Mouse (Mus musculus) CH12.LX (cell line): Measurements from ENCODE around the gene Gm43064. TPM values are rescaled to one million over a fixed set of nuclear protein-coding genes. Genes with fewer than 3 reads are reported as not detected.

ENCODE experiments used
- DNase-seq: peaks from one replicate; pipeline ENCODE4 v3.0.0-alpha.2; 2013; ENCODE audit errors: extremely low read depth
- H3K27ac ChIP-seq: 2 replicates; pipeline ENCODE4 v1.5.1; 2012; ENCODE audit warnings: low read depth, mild to moderate bottlenecking, control low read depth, moderate library complexity; ENCODE audit not compliant: insufficient read depth
- H3K27me3 ChIP-seq: replicated peaks from 2 replicates; pipeline ENCODE3; 2012; ENCODE audit warnings: inconsistent platforms
- H3K36me3 ChIP-seq, 2 experiments: replicated peaks in 1 of 2; 2 replicates each; pipeline versions ENCODE3 to v1.6.1; 2012; ENCODE audit warnings: inconsistent platforms in 1 of 2, low read length in 1 of 2, mild to moderate bottlenecking in 1 of 2, mixed read lengths in 1 of 2, moderate library complexity in 1 of 2; ENCODE audit not compliant: control insufficient read depth in 1 of 2, insufficient read depth in 1 of 2
- H3K4me1 ChIP-seq, 2 experiments: 2 replicates each; pipeline ENCODE4 v1.6.1; 2012; ENCODE audit warnings: inconsistent platforms in 1 of 2, moderate library complexity in 1 of 2; ENCODE audit not compliant: insufficient read depth in 2 of 2, control insufficient read depth in 1 of 2
- H3K4me2 ChIP-seq: 2 replicates; pipeline ENCODE4 v1.6.1; 2012; ENCODE audit warnings: low read depth, mild to moderate bottlenecking, control low read depth; ENCODE audit not compliant: poor library complexity, insufficient read depth, severe bottlenecking
- H3K4me3 ChIP-seq, 3 experiments: fragments of 150-350 bp in 1 of 3; sonication (generic) in 1 of 3; replicated peaks in 1 of 3; 2 replicates each; pipeline versions ENCODE3 to v1.5.1; 2011 to 2012; ENCODE audit warnings: low read depth in 2 of 3, low read length in 2 of 3, mild to moderate bottlenecking in 2 of 3, moderate library complexity in 2 of 3, control low read depth in 1 of 3, improper control_type of control experiment in 1 of 3, inconsistent platforms in 1 of 3, mixed read lengths in 1 of 3; ENCODE audit not compliant: poor library complexity in 1 of 3
- H3K79me2 ChIP-seq: replicated peaks from 2 replicates; pipeline ENCODE4 v1.6.1; 2012; ENCODE audit warnings: mild to moderate bottlenecking, moderate library complexity; ENCODE audit not compliant: control insufficient read depth, poor library complexity, insufficient read depth, severe bottlenecking; ENCODE audit errors: extremely low read depth
- H3K9ac ChIP-seq: 2 replicates; pipeline ENCODE4 v1.6.1; 2012; ENCODE audit warnings: low read depth, mild to moderate bottlenecking, control low read depth, moderate library complexity; ENCODE audit not compliant: insufficient read depth
- H3K9me3 ChIP-seq: replicated peaks from 2 replicates; pipeline ENCODE3; 2012; ENCODE audit warnings: low read length, inconsistent platforms, mixed read lengths
- CHD1 ChIP-seq: IDR thresholded peaks from 2 replicates; pipeline ENCODE4 v1.6.1; 2012; ENCODE audit warnings: low read depth, low read length, improper control_type of control experiment, inconsistent platforms
- CHD2 ChIP-seq: IDR thresholded peaks from 2 replicates; pipeline ENCODE4 v1.6.1; 2011; ENCODE audit warnings: low read length, improper control_type of control experiment
- CTCF ChIP-seq, 2 experiments: IDR thresholded peaks in 1 of 2; conservative IDR thresholded peaks in 1 of 2; 2 replicates each; pipeline ENCODE4 v1.5.1; 2011 to 2012; ENCODE audit warnings: low read depth in 2 of 2, low read length in 2 of 2, improper control_type of control experiment in 1 of 2, inconsistent platforms in 1 of 2, mild to moderate bottlenecking in 1 of 2, moderate library complexity in 1 of 2
- E2F4 ChIP-seq: IDR thresholded peaks from 2 replicates; pipeline ENCODE4 v1.6.1; 2011; ENCODE audit warnings: low read depth, low read length, improper control_type of control experiment; ENCODE audit not compliant: insufficient replicate concordance
- ELF1 ChIP-seq: IDR thresholded peaks from 2 replicates; pipeline ENCODE4 v1.6.1; 2014; ENCODE audit warnings: low read depth, mild to moderate bottlenecking, inconsistent platforms, low read length, improper control_type of control experiment
- EP300 ChIP-seq: IDR thresholded peaks from 2 replicates; pipeline ENCODE4 v1.6.1; 2011; ENCODE audit warnings: low read length, improper control_type of control experiment
- GABPA ChIP-seq: IDR thresholded peaks from 2 replicates; pipeline ENCODE4 v1.6.1; 2012; ENCODE audit warnings: low read depth, low read length, improper control_type of control experiment, inconsistent platforms; ENCODE audit not compliant: insufficient replicate concordance
- HCFC1 ChIP-seq: IDR thresholded peaks from 2 replicates; pipeline ENCODE4 v1.6.1; 2012; ENCODE audit warnings: low read depth, mild to moderate bottlenecking, inconsistent platforms, low read length, improper control_type of control experiment
- IRF4 ChIP-seq: IDR thresholded peaks from 2 replicates; pipeline ENCODE4 v1.6.1; 2014; ENCODE audit warnings: low read depth, mild to moderate bottlenecking, inconsistent platforms, low read length, improper control_type of control experiment
- JUN ChIP-seq: IDR thresholded peaks from 2 replicates; pipeline ENCODE4 v1.6.1; 2011; ENCODE audit warnings: low read depth, mild to moderate bottlenecking, low read length, improper control_type of control experiment, moderate library complexity; ENCODE audit not compliant: insufficient read depth
- JUND ChIP-seq: conservative IDR thresholded peaks from 2 replicates; pipeline ENCODE4 v1.6.1; 2011; ENCODE audit warnings: low read depth, low read length, improper control_type of control experiment
- KAT2A ChIP-seq: IDR thresholded peaks from 2 replicates; pipeline ENCODE4 v1.6.1; 2012; ENCODE audit warnings: low read length, improper control_type of control experiment, inconsistent platforms; ENCODE audit not compliant: insufficient replicate concordance
- MAFK ChIP-seq: IDR thresholded peaks from 2 replicates; pipeline ENCODE4 v1.6.1; 2011; ENCODE audit warnings: low read length, improper control_type of control experiment; ENCODE audit not compliant: insufficient replicate concordance
- MAX ChIP-seq: IDR thresholded peaks from 2 replicates; pipeline ENCODE4 v1.6.1; 2011; ENCODE audit warnings: low read length, improper control_type of control experiment
- MAZ ChIP-seq: IDR thresholded peaks from 2 replicates; pipeline ENCODE4 v1.6.1; 2012; ENCODE audit warnings: low read depth, mild to moderate bottlenecking, inconsistent platforms, low read length, improper control_type of control experiment, moderate library complexity
- MEF2A ChIP-seq: IDR thresholded peaks from 2 replicates; pipeline ENCODE4 v1.6.1; 2014; ENCODE audit warnings: low read depth, mild to moderate bottlenecking, inconsistent platforms, low read length, improper control_type of control experiment, borderline replicate concordance
- MYC ChIP-seq: IDR thresholded peaks from 2 replicates; pipeline ENCODE4 v1.6.1; 2011; ENCODE audit warnings: low read depth, mild to moderate bottlenecking, improper control_type of control experiment, low read length
- NRF1 ChIP-seq: IDR thresholded peaks from 2 replicates; pipeline ENCODE4 v1.6.1; 2014; ENCODE audit warnings: low read depth, mild to moderate bottlenecking, inconsistent platforms, low read length, improper control_type of control experiment, moderate library complexity
- PAX5 ChIP-seq: IDR thresholded peaks from 2 replicates; pipeline ENCODE4 v1.6.1; 2012; ENCODE audit warnings: low read length, inconsistent platforms, mixed read lengths
- RAD21 ChIP-seq: IDR thresholded peaks from 2 replicates; pipeline ENCODE4 v1.6.1; 2011; ENCODE audit warnings: low read depth, mild to moderate bottlenecking, low read length, improper control_type of control experiment, moderate library complexity
- RCOR1 ChIP-seq: conservative IDR thresholded peaks from 2 replicates; pipeline ENCODE4 v1.6.1; 2012; ENCODE audit warnings: low read depth, mild to moderate bottlenecking, inconsistent platforms, low read length, improper control_type of control experiment
- SMC3 ChIP-seq: IDR thresholded peaks from 2 replicates; pipeline ENCODE4 v1.6.1; 2011; ENCODE audit warnings: low read depth, low read length, improper control_type of control experiment
- TBP ChIP-seq: conservative IDR thresholded peaks from 2 replicates; pipeline ENCODE4 v1.6.1; 2011; ENCODE audit warnings: low read depth, low read length, improper control_type of control experiment
- TCF12 ChIP-seq: IDR thresholded peaks from 2 replicates; pipeline ENCODE4 v1.6.1; 2014; ENCODE audit warnings: low read depth, mild to moderate bottlenecking, inconsistent platforms, low read length, improper control_type of control experiment
- USF2 ChIP-seq: conservative IDR thresholded peaks from 2 replicates; pipeline ENCODE4 v1.6.1; 2011; ENCODE audit warnings: low read depth, low read length, improper control_type of control experiment
- ZC3H11A ChIP-seq: IDR thresholded peaks from 2 replicates; pipeline ENCODE4 v1.6.1; 2012; ENCODE audit warnings: low read depth, mild to moderate bottlenecking, inconsistent platforms, low read length, improper control_type of control experiment
- ZKSCAN1 ChIP-seq: IDR thresholded peaks from 2 replicates; pipeline ENCODE4 v1.6.1; 2012; ENCODE audit warnings: low read depth, inconsistent platforms, low read length, improper control_type of control experiment, borderline replicate concordance
- ZMIZ1 ChIP-seq: IDR thresholded peaks from 2 replicates; pipeline ENCODE4 v1.6.1; 2012; ENCODE audit warnings: low read depth, mild to moderate bottlenecking, inconsistent platforms, low read length, improper control_type of control experiment
- ZNF384 ChIP-seq: IDR thresholded peaks from 2 replicates; pipeline ENCODE4 v1.6.1; 2012; ENCODE audit warnings: low read depth, low read length, improper control_type of control experiment, inconsistent platforms
- dilution Hi-C: fragments of 300-500 bp; cut with MboI; formaldehyde crosslinking; loops from 2 replicates; pipeline ENCODE4 v1.14.3; 2020; ENCODE audit warnings: low sequenced_read_pairs; ENCODE audit not compliant: extremely low pct_unique_long_range_greater_than_20kb, extremely low pct_ligation_motif_present
- in situ Hi-C: fragments of 300-500 bp; cut with MboI; formaldehyde crosslinking; loops from 3 replicates; pipeline ENCODE4 v1.14.3; 2019; ENCODE audit warnings: low sequenced_read_pairs, low pct_ligation_motif_present, low pct_unique_long_range_greater_than_20kb, mixed read lengths
- polyA plus RNA-seq: library from polyadenylated mRNA; unstranded; fragments of >175 nt; gene quantifications from 2 replicates; pipeline ENCODE4 v1.2.1, GENCODE M21; 2012; ENCODE audit warnings: low read depth; ENCODE audit not compliant: insufficient read length
- total RNA-seq, 2 experiments: library from RNA; depleted of rRNA; stranded (reverse); fragments of 300-350 nt in 1 of 2; fragments of >200 nt in 1 of 2; gene quantifications; 2 replicates each; pipeline ENCODE4 v1.2.3; 2012 to 2014

Gene Gm43064
- total and polyA plus RNA-seq, 3 experiments: 0.91 to 3.1 TPM; not detected in 1

- DNase-seq: peak; percentile 32
- peaks cover 10 to 13% of the 10 kb centered on the region in 2 experiments for H3K36me3 ChIP-seq
- H3K9me3 ChIP-seq: no peaks in the 10 kb centered on the region
- H3K27me3 ChIP-seq: no peaks in the 10 kb centered on the region
- H3K9ac ChIP-seq: no peak overlapping the region
- dilution Hi-C loops (no loop called here), in situ Hi-C loops (loop anchor here (25.0 kb wide), 1 partner anchor 260 kb away; no protein-coding TSS in a partner anchor)
- no peak overlapping the region for H3K4me2 ChIP-seq
- H3K4me3 ChIP-seq: no peak overlapping the region
- peaks cover 9 to 23% of the 10 kb centered on the region in 2 experiments for H3K4me1 ChIP-seq
- H3K27ac ChIP-seq: no peak overlapping the region
- no peaks in the 10 kb centered on the region for H3K79me2 ChIP-seq
- TF ChIP-seq ZNF384 (no peak), TCF12 (no peak), JUN (no peak), MAFK (no peak), GABPA (no peak), EP300 (no peak), CHD1 (no peak), KAT2A (no peak), ZC3H11A (0 out of 2 replicates have a peak, but pooled peaks have one; percentile 24), NRF1 (no peak), CTCF (conservative IDR thresholded peaks at IDR 0.05 in 1 of 2, IDR thresholded peaks at IDR 0.05 in 1 of 2; ENCODE audit: low read depth in 2 of 2, low read length in 2 of 2) (peak; percentile 9 to 68; a peak in 2 of 4 replicates), MEF2A (no peak), USF2 (no peak), IRF4 (0 out of 2 replicates have a peak, but pooled peaks have one; percentile 21), RCOR1 (no peak), CHD2 (no peak), JUND (no peak), SMC3 (peak; percentile 65), ZKSCAN1 (no peak), HCFC1 (no peak), TBP (no peak), E2F4 (no peak), MYC (no peak), ZMIZ1 (no peak), MAX (no peak), MAZ (no peak), PAX5 (no peak), ELF1 (no peak), RAD21 (peak; percentile 69)
These were observed 18.2 kb downstream of the Gm43064 start for GRCm38 (mm10) chr3:103827548-103827947.
